8 mouse cellular contexts compared by ENCODE assay signal in genomic region chr14:103718836-103719575, GRCm38 (mm10).
A peak's percentile ranks its signal among the peaks of the same experiment; 100 is the strongest.
DNase-seq lines count a peak whose midpoint lies in the region; ATAC-seq lines count a peak whose summit lies in the region.

No protein-coding gene starts in this region.

- no peaks in the 10 kb centered on the region for H3K9me3 ChIP-seq in hindbrain, embryonic 16.5 days (ENCODE audit: control insufficient read depth, low read length)

- peak overlapping the region; percentile 55 for H3K4me2 ChIP-seq in hindbrain, embryonic 16.5 days (ENCODE audit: low read length)

- peak; percentile 91 for DNase-seq in ZHBTc4 (ENCODE audit: low read depth, low spot score)
- peak; percentile 78 for DNase-seq in gastrocnemius, adult 18-20 months (ENCODE audit: low spot score)
- peak; percentile 78 for DNase-seq in left cerebral cortex, adult 11 months (ENCODE audit: low spot score)
- peak; percentile 93 for DNase-seq in lung, postnatal 36 days
- peak; percentile 92 for DNase-seq in retina, postnatal 1 day
- peak; percentile 90 for DNase-seq in thymus, postnatal 4 days

- H3K36me3 ChIP-seq in hindbrain, embryonic 16.5 days (ENCODE audit: control insufficient read depth, insufficient read depth, low read length) = no peaks in the 10 kb centered on the region

- H3K4me3 ChIP-seq in hindbrain, embryonic 16.5 days (ENCODE audit: low read length) = peak overlapping the region; percentile 24

- H3K4me1 ChIP-seq in hindbrain, embryonic 16.5 days (ENCODE audit: control insufficient read depth, insufficient read depth, low read depth, low read length) = peaks cover 6% of the 10 kb centered on the region

- WGBS in hindbrain, embryonic 16.5 days = 9% methylated on average over 15 of the region's 15 CpGs

- peak overlapping the region; percentile 78 for H3K27ac ChIP-seq in hindbrain, embryonic 16.5 days (ENCODE audit: low read depth, low read length)

- peak; percentile 86 for ATAC-seq in common myeloid progenitor, adult 5-6 weeks (replicated peaks; ENCODE audit: low read depth, poor library complexity, severe bottlenecking)
- ATAC-seq in hindbrain, embryonic 16.5 days = peak; percentile 91

- H3K27me3 ChIP-seq in hindbrain, embryonic 16.5 days (replicated peaks; ENCODE audit: control insufficient read depth, insufficient read depth, low read length) = no peaks in the 10 kb centered on the region

- H3K9ac ChIP-seq in hindbrain, embryonic 16.5 days (ENCODE audit: low read depth, low read length) = peak overlapping the region; percentile 51

Comparison
In these comparisons a context has a peak if more than half of its experiments do, and no peak if none do; other contexts are left out.
1. Peak in every context shown above with its lines: DNase-seq, ATAC-seq, H3K4me3 ChIP-seq and H3K27ac ChIP-seq.